Mouse (Mus musculus) midbrain, embryonic 12.5 days (tissue): ENCODE measurements around the gene Slc3a1. TPM values are rescaled to one million over a fixed set of nuclear protein-coding genes. Genes with fewer than 3 reads are reported as not detected.

ENCODE experiments used
- ATAC-seq: fragments of 200-750 bp; cut with Nextera tagmentation; 2 replicates; pipeline ENCODE4 v1.8.0; 2017; ENCODE audit warnings: low read depth, moderate TSS enrichment, moderate library complexity; ENCODE audit not compliant: low FRiP score
- H3K27ac ChIP-seq: fragments of 300-500 bp; sonication (generic); replicated peaks from 2 replicates; pipeline ENCODE4 v1.5.1; 2016; ENCODE audit warnings: mild to moderate bottlenecking
- H3K27me3 ChIP-seq: fragments of 300-500 bp; sonication (generic); 2 replicates; pipeline ENCODE4 v1.6.1; 2016; ENCODE audit warnings: mild to moderate bottlenecking
- H3K36me3 ChIP-seq: fragments of 300-500 bp; sonication (generic); 2 replicates; pipeline ENCODE4 v1.6.1; 2016
- H3K4me1 ChIP-seq: fragments of 300-500 bp; sonication (generic); 2 replicates; pipeline ENCODE4 v1.6.1; 2016
- H3K4me2 ChIP-seq: fragments of 300-500 bp; sonication (generic); replicated peaks from 2 replicates; pipeline ENCODE4 v1.6.1; 2016; ENCODE audit warnings: mild to moderate bottlenecking, moderate library complexity
- H3K4me3 ChIP-seq: fragments of 300-500 bp; sonication (generic); 2 replicates; pipeline ENCODE4 v1.5.1; 2016; ENCODE audit warnings: mild to moderate bottlenecking
- H3K9ac ChIP-seq: fragments of 300-500 bp; sonication (generic); replicated peaks from 2 replicates; pipeline ENCODE4 v1.6.1; 2016; ENCODE audit warnings: mild to moderate bottlenecking, moderate library complexity
- H3K9me3 ChIP-seq: fragments of 300-500 bp; sonication (generic); 2 replicates; pipeline ENCODE4 v1.6.1; 2016; ENCODE audit warnings: mild to moderate bottlenecking
- WGBS: fragments of 180-500 bp; shearing (Covaris S2); methylation state at CpG from one replicate; pipeline ENCODE4 v1.1.7; 2016; 5-methylcytosine and 5-hydroxymethylcytosine counted together
- polyA plus RNA-seq: library from polyadenylated mRNA; unstranded; fragments of >200 nt; fragmentation: Nextera tagmentation; extraction: Ambion mirVana; gene quantifications from 2 replicates; pipeline ENCODE4 v1.2.1, GENCODE M21; 2016

The Slc3a1 gene
- polyA plus RNA-seq, 1 experiment from 2014 or later, result 0.56 TPM

DNA sequence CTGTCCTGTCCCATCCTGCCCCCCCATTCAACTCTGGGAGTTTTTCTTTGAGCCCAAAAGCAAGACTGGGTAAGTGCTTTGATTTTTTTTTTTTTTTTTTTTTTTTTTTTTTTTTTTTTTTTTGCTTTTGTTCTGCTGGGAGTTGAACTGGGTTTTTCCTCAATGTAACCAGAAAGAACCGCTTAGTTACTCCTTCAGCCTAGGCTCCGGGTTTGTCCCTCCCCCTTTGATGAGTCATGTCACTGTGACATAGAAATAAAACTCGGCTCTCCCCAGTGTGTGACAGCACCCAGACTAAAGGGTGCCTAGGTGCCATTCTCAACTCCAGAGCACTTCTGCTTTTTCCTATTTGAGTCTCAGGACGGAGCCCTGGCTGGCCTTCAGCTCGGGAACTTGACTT lies 9.4 kb upstream of the Slc3a1 start:
- Histone ChIP-seq H3K36me3 (no peaks in the 10 kb centered on the region), H3K4me1 (no peaks in the 10 kb centered on the region), H3K27me3 (no peaks in the 10 kb centered on the region), H3K4me2 (no peak overlapping the region), H3K9me3 (no peaks in the 10 kb centered on the region), H3K9ac (no peak overlapping the region), H3K27ac (no peak overlapping the region), H3K4me3 (no peak overlapping the region)
- ATAC-seq, result no peak
- 92% methylated on average over 5 of the region's 5 CpGs for WGBS

DNA sequence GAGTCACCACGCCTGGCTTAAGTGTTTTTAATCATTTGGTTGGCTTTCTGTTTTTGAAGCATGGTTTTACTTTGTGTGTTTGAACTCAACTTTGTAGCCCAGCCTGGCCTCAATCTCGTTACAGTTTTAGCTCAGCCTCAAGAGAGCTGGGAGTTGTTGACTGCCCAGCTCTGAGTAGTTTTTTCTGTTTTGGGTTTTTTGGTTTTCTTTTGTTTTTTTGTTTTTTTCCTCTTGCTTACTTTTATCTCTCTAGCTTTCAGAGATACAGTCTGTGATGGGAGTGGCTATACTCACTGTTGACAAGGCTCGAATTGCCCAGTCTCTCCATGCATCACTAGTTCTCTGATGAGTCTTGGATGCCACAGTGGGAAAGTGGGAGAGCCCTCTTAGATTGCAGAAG lies 7.8 kb upstream of the Slc3a1 start:
- Histone ChIP-seq H3K27me3 (no peaks in the 10 kb centered on the region), H3K9me3 (no peaks in the 10 kb centered on the region), H3K9ac (no peak overlapping the region), H3K4me2 (no peak overlapping the region), H3K4me3 (no peak overlapping the region), H3K27ac (no peak overlapping the region), H3K36me3 (no peaks in the 10 kb centered on the region), H3K4me1 (no peaks in the 10 kb centered on the region)
- ATAC-seq, result no peak
- 85% methylated on average over 3 of the region's 3 CpGs for WGBS

DNA sequence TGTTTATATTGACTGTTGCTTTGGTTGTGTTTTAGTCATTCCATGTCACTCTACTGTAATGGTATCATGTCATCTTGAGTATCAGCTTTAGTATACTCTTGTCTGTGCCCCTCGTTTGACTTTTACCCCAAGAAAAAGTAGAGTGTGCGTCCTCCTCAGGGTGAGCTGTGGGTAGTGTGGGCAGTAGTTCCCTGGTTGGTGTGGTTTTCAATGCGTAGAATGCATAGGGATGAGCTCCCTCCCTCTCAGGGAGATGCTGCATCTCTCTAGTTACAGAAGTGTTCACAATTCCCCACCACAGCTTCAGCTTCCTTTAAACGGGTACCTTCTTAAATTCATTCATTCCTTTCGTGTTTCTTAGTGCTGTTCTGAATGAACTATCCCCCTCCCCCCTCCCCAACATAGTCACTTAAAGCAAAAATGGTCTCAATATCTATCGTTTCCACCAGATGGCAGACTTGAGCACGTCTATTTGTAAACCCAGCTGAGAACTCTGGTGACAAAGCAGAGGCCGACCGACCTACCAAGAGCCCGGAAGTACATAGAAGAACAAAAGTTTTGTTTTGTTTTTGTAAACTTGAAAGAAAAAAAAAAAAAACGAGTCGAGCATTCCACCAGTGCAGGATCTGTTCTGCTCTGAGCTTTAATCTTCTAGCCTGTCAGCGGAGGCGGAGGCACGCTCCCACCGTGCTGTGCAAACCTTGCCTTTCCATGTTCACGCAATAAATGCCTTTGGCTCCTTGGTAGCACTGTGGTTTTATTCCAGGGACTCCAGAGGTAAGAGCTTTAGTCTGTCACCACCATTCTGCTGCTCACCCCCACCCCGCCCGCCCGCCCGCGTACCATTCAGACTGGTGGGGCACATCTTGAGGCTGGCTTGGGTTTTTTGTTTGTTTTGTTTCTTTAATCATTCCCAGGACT lies 4.7 kb upstream of the Slc3a1 start:
- H3K27me3 ChIP-seq, result no peaks in the 10 kb centered on the region
- ATAC-seq, result peak; percentile 56; the same call in 1 of the 2 replicates
- H3K36me3 ChIP-seq, result no peaks in the 10 kb centered on the region
- 0 out of 2 replicates have a peak, but pooled peaks cover 2% of the 10 kb centered on the region for H3K4me1 ChIP-seq
- H3K4me3 ChIP-seq, result no peak overlapping the region
- no peak overlapping the region for H3K4me2 ChIP-seq
- WGBS, result 62% methylated on average over 22 of the region's 22 CpGs
- no peak overlapping the region for H3K9ac ChIP-seq
- no peaks in the 10 kb centered on the region for H3K9me3 ChIP-seq
- no peak overlapping the region for H3K27ac ChIP-seq

DNA sequence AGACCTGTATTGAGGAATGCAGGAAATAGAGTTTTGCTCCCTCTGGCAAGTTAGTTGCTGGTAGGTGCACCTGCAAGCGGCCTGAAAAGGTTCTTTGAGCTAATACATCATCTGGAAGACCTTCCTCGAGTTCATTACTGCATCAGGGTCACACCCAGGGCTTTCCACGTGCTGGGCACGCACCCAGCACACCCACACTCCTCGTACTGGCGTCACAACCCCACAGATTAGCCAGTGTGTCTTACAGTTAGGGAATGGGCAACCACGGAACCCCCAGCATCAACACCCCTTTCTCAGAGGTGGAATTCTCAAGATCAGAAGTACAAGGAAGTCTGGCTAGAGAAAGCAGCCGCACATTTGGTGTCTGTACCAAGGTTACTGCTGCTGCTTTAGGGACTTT lies 3.9 kb upstream of the Slc3a1 start:
- H3K4me1 ChIP-seq, result 0 out of 2 replicates have a peak, but pooled peaks cover 2% of the 10 kb centered on the region
- 95% methylated on average over 8 of the region's 8 CpGs for WGBS
- no peak overlapping the region for H3K4me2 ChIP-seq
- no peaks in the 10 kb centered on the region for H3K27me3 ChIP-seq
- no peaks in the 10 kb centered on the region for H3K9me3 ChIP-seq
- no peaks in the 10 kb centered on the region for H3K36me3 ChIP-seq
- no peak overlapping the region for H3K9ac ChIP-seq
- H3K27ac ChIP-seq, result no peak overlapping the region
- H3K4me3 ChIP-seq, result no peak overlapping the region
- ATAC-seq, result no peak

DNA sequence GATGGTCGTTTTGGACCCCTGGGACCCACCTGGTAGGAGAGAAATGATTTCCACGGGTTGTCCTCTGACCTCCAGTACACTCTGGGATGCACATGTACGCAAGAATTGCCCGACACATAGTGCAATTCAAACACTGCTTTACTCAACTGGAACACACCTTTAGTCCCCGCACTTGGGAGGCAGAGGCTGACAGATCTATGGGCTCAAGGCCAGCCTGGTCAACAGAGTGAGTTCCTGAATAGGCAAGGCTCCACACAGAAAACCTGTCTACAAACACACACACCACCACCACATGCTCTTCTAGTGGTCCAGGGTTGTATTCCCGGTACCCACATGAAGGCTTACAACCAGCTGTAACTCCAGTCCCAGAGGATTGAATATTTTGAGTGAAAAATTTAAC lies 3.0 kb upstream of the Slc3a1 start:
- H3K4me2 ChIP-seq, result no peak overlapping the region
- H3K4me3 ChIP-seq, result no peak overlapping the region
- no peaks in the 10 kb centered on the region for H3K9me3 ChIP-seq
- H3K27ac ChIP-seq, result no peak overlapping the region
- ATAC-seq, result no peak
- 91% methylated on average over 6 of the region's 6 CpGs for WGBS
- 0 out of 2 replicates have a peak, but pooled peaks cover 2% of the 10 kb centered on the region for H3K4me1 ChIP-seq
- H3K36me3 ChIP-seq, result no peaks in the 10 kb centered on the region
- no peaks in the 10 kb centered on the region for H3K27me3 ChIP-seq
- no peak overlapping the region for H3K9ac ChIP-seq

DNA sequence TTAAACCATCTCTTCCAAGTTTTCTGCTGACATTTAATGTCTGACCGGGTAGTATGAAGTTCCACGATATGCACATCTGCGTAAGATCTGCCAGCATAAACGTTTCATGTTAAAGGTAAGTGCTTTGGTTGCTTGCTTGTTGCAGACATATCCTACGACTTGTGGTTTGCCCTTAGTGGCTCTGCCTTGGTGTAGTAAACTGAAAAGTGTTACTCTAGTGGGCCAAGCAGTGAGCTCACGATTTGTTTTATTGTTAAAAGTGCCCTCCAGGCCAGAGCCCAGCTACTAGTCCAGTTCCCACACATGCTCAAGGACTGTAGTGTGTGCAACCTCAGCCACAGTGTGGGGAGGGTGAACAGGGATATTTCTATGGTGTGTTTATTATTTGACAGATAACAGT lies 1.7 kb upstream of the Slc3a1 start:
- no peak overlapping the region for H3K27ac ChIP-seq
- 93% methylated on average over 6 of the region's 6 CpGs for WGBS
- no peak for ATAC-seq
- H3K27me3 ChIP-seq, result no peaks in the 10 kb centered on the region
- H3K4me3 ChIP-seq, result no peak overlapping the region
- H3K36me3 ChIP-seq, result no peaks in the 10 kb centered on the region
- no peaks in the 10 kb centered on the region for H3K9me3 ChIP-seq
- H3K9ac ChIP-seq, result no peak overlapping the region
- no peak overlapping the region for H3K4me2 ChIP-seq
- 0 out of 2 replicates have a peak, but pooled peaks cover 2% of the 10 kb centered on the region for H3K4me1 ChIP-seq

DNA sequence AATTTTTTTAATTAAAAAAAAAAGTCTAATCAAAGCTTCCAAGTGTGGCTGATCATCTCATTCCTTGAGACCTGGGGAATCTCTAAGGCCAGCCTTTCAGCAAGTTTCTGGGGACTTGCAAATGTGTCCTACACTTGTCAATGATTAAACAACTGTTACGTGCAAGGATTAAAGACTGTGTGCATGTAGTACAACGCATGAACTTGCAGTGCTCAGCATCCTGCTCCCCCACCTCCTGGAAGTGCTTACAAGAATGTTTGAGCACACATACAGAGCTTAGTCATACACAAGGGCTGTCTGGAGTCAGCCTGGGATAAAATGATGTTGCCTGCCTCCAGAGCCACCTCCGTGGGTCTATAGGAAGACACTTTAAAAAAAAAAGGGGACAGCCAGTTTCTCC lies 929 bp upstream of the Slc3a1 start:
- H3K36me3 ChIP-seq, result no peaks in the 10 kb centered on the region
- no peak for ATAC-seq
- no peaks in the 10 kb centered on the region for H3K27me3 ChIP-seq
- no peaks in the 10 kb centered on the region for H3K9me3 ChIP-seq
- no peak overlapping the region for H3K4me2 ChIP-seq
- 0 out of 2 replicates have a peak, but pooled peaks cover 2% of the 10 kb centered on the region for H3K4me1 ChIP-seq
- 92% methylated on average over 3 of the region's 3 CpGs for WGBS
- H3K27ac ChIP-seq, result no peak overlapping the region
- H3K9ac ChIP-seq, result no peak overlapping the region
- H3K4me3 ChIP-seq, result no peak overlapping the region

DNA sequence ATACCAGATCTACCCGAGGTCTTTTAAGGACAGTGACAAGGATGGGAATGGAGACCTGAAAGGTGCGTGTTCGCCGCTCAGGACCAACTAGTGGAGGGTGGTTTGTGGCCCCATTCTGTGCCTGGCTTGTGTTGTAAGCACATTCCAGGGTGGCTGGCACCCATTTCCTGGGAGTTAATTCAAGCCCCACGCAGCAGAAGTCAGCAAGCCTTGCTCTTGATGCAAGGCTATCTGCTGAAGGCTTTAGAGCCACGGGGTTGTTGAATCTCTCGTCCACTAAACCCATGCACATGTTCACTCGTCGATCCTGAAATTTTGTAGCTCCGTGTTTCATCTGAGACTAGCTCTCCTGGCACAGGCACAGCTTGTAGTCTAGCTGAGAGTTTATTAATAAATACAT lies 621 bp downstream of the Slc3a1 start:
- no peak for ATAC-seq
- no peak overlapping the region for H3K4me2 ChIP-seq
- no peak overlapping the region for H3K9ac ChIP-seq
- WGBS, result 90% methylated on average over 10 of the region's 10 CpGs
- no peak overlapping the region for H3K27ac ChIP-seq
- H3K9me3 ChIP-seq, result no peaks in the 10 kb centered on the region
- 0 out of 2 replicates have a peak, but pooled peaks cover 2% of the 10 kb centered on the region for H3K4me1 ChIP-seq
- H3K27me3 ChIP-seq, result no peaks in the 10 kb centered on the region
- H3K36me3 ChIP-seq, result no peaks in the 10 kb centered on the region
- H3K4me3 ChIP-seq, result no peak overlapping the region

DNA sequence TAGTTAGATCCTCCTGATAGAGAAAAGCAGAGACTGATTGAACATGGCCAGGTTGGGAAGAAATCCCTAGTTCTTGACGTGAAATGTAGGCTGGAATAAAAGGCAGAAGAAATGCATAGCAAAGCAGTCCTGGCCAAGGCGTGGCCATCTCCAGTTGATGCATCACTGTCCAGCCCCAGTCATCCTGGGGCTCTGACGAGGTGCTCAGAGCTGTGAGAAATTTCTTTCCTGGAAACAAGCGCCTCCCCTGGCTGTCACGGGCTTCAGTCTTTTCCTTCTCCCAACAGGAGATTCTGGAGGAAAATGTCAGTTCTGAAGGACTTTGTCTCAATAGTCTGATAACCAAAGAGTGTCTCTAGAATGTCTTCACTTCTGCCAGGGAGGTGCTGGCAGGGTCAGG lies 2.5 kb downstream of the Slc3a1 start:
- no peaks in the 10 kb centered on the region for H3K36me3 ChIP-seq
- no peak overlapping the region for H3K27ac ChIP-seq
- H3K4me3 ChIP-seq, result no peak overlapping the region
- WGBS, result 76% methylated on average over 5 of the region's 5 CpGs
- H3K4me1 ChIP-seq, result 0 out of 2 replicates have a peak, but pooled peaks cover 2% of the 10 kb centered on the region
- H3K27me3 ChIP-seq, result no peaks in the 10 kb centered on the region
- no peak overlapping the region for H3K4me2 ChIP-seq
- no peaks in the 10 kb centered on the region for H3K9me3 ChIP-seq
- H3K9ac ChIP-seq, result no peak overlapping the region
- ATAC-seq, result no peak

GRCm38 (mm10) chr17:85033087-85033486 lies 4.9 kb downstream of the Slc3a1 start:
- Histone ChIP-seq H3K9me3 (no peaks in the 10 kb centered on the region), H3K27me3 (no peaks in the 10 kb centered on the region), H3K4me1 (0 out of 2 replicates have a peak, but pooled peaks cover under 1% of the 10 kb centered on the region), H3K9ac (no peak overlapping the region), H3K27ac (no peak overlapping the region), H3K4me2 (no peak overlapping the region), H3K36me3 (no peaks in the 10 kb centered on the region), H3K4me3 (no peak overlapping the region)
- no peak for ATAC-seq
- WGBS, result 96% methylated on average over 3 of the region's 3 CpGs

DNA sequence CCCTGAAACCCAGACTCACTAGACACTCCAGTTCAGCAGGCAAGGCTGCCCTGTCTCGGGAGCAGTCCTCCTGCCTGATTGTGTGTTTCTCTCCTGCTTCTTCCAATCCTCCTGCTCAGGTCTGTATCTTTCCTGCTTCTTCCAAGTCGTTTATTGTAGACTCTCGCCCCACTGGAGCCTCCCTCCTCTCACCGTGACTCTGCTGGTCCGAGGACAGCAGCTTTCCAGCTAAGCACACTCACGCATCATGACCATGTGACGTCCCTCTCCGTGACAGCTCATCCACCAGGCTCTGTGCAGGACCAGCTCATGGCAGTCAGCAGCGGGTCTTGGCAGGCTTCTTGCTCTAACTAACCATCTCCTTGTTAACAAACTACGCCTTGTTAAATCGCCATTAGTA lies 5.9 kb downstream of the Slc3a1 start:
- no peak overlapping the region for H3K27ac ChIP-seq
- H3K9ac ChIP-seq, result no peak overlapping the region
- H3K27me3 ChIP-seq, result no peaks in the 10 kb centered on the region
- ATAC-seq, result no peak
- no peak overlapping the region for H3K4me3 ChIP-seq
- WGBS, result 69% methylated on average over 11 of the region's 11 CpGs
- H3K9me3 ChIP-seq, result no peaks in the 10 kb centered on the region
- no peak overlapping the region for H3K4me2 ChIP-seq
- no peaks in the 10 kb centered on the region for H3K4me1 ChIP-seq
- H3K36me3 ChIP-seq, result no peaks in the 10 kb centered on the region

DNA sequence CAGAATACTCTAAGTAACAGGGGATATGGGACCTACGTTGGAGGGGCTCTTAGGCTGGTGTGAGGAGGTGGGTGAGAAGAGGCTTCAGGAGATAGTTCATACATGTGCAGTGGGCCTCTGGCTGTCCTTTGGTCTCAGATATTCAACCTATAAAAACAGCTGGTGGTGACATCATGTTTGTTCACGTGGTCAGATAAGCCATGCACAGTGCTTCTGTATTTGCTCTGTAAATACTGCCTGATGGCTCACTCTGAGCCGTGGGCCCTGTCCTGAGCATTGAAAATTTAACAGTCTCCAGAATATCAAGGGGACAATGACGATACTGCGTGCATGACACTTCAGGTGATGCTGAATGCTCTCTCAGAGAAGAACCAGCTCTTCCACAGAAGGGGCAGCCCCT lies 9.7 kb downstream of the Slc3a1 start:
- no peaks in the 10 kb centered on the region for H3K36me3 ChIP-seq
- WGBS, result 81% methylated on average over 5 of the region's 5 CpGs
- no peaks in the 10 kb centered on the region for H3K27me3 ChIP-seq
- ATAC-seq, result no peak
- no peak overlapping the region for H3K27ac ChIP-seq
- no peak overlapping the region for H3K4me2 ChIP-seq
- H3K9ac ChIP-seq, result no peak overlapping the region
- H3K4me3 ChIP-seq, result no peak overlapping the region
- no peaks in the 10 kb centered on the region for H3K9me3 ChIP-seq
- H3K4me1 ChIP-seq, result no peaks in the 10 kb centered on the region
